Mouse (Mus musculus): ENCODE measurements around the gene Paqr5. TPM values are rescaled to one million over a fixed set of nuclear protein-coding genes. Genes with fewer than 3 reads are reported as not detected.
A peak's percentile ranks its signal among the peaks of the same experiment; 100 is the strongest.

Paqr5 gene
- 2.0 and 2.2 TPM in 2 replicates for polyA plus RNA-seq (2016; fragmentation: Nextera tagmentation; extraction: Ambion mirVana)

DNA sequence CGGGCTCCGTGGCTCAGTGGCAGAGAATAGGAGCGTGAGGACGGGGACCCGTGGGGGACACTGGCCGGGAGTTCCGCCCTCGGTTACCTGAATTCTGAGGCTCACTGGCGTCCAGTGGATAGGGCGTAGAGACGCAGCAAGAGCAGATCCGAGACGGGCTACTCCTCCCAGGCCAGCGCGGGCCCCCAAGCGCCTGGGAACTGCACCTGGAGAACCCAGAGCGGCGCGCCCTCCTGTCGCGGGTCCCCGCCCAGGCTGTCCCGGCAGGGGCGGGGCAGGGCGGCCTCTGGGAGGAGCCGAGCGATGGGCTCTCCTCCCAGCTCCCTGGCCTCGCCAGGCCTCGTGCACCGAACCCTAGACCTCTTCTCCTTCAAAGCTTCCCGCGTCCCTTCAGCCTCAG is at the start of gene Paqr5:
Gene Paqr5 (minus strand): TSS at position 257 of the 400 bp plus-strand sequence.
- Histone ChIP-seq H3K27ac (no peak within 1 kb of the TSS), H3K9ac (replicated peaks) (peak within 1 kb of the TSS; percentile 45; the same call in 1 of the 2 replicates), H3K4me3 (replicated peaks) (peak within 1 kb of the TSS; percentile 46), H3K4me1 (replicated peaks) (peaks cover 25% of the 10 kb centered on the region), H3K36me3 (no peaks in the 10 kb centered on the region), H3K9me3 (no peaks in the 10 kb centered on the region), H3K27me3 (peaks cover 55% of the 10 kb centered on the region), H3K4me2 (peak within 1 kb of the TSS; percentile 85)
- no peak for ATAC-seq (ENCODE audit: insufficient number of reproducible peaks, insufficient read depth, low FRiP score, low TSS enrichment, low read depth)
- under 1% methylated on average over 32 of the region's 32 CpGs for WGBS

DNA sequence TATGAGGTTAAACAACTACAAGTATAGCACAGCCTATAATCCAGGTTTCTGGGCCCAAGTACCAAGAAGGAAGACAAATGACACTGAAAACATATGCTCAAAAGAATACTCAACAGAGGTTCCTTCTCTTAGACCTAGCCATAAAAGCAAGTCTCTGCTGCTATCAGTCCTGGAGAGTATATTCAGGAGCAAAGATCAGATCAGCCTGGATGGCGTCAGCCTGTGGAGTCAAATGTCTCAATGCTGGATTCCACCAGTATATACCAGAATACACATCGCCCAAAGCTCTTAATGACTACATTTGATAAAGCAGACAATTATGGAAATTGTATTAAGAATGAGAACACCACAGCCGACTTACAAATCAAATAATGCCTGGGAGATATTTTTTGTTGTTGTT is 35.6 kb upstream of the Paqr5 start:
- H3K9me3 ChIP-seq = no peaks in the 10 kb centered on the region
- no peak overlapping the region for H3K9ac ChIP-seq (replicated peaks)
- no peak overlapping the region for H3K4me2 ChIP-seq
- no peak overlapping the region for H3K27ac ChIP-seq
- H3K4me1 ChIP-seq (replicated peaks) = no peaks in the 10 kb centered on the region
- ATAC-seq (ENCODE audit: insufficient number of reproducible peaks, insufficient read depth, low FRiP score, low TSS enrichment, low read depth) = no peak
- no peaks in the 10 kb centered on the region for H3K27me3 ChIP-seq
- H3K36me3 ChIP-seq = peaks cover 9% of the 10 kb centered on the region; the same call in 1 of the 2 replicates
- H3K4me3 ChIP-seq (replicated peaks) = no peak overlapping the region
- WGBS = 92% methylated on average over 3 of the region's 3 CpGs

DNA sequence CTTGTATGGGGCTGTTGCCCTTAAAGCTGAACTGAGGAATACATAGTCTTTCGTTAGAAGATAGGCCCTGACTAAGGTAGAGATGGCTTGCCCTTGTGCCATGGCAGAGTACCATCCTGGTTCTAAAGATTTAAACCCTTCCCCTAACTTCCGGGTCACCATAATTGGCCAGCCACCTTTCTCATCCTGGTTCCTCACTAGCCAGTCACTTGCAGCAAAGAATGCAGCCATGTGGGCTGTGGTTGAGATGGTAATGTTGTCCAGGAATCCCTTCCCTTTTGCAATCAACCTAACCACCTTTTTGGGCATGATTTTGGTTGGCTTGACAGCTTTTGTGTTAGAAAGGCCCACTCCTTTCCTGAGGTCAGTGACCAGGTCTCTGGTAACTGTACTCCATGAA is 33.8 kb upstream of the Paqr5 start:
- 93% methylated on average over 2 of the region's 2 CpGs for WGBS
- no peak overlapping the region for H3K9ac ChIP-seq (replicated peaks)
- no peak overlapping the region for H3K4me2 ChIP-seq
- no peak for ATAC-seq (ENCODE audit: insufficient number of reproducible peaks, insufficient read depth, low FRiP score, low TSS enrichment, low read depth)
- H3K4me3 ChIP-seq (replicated peaks) = no peak overlapping the region
- H3K9me3 ChIP-seq = no peaks in the 10 kb centered on the region
- H3K4me1 ChIP-seq (replicated peaks) = no peaks in the 10 kb centered on the region
- no peak overlapping the region for H3K27ac ChIP-seq
- peaks cover 7% of the 10 kb centered on the region; the same call in 1 of the 2 replicates for H3K36me3 ChIP-seq
- no peaks in the 10 kb centered on the region for H3K27me3 ChIP-seq

DNA sequence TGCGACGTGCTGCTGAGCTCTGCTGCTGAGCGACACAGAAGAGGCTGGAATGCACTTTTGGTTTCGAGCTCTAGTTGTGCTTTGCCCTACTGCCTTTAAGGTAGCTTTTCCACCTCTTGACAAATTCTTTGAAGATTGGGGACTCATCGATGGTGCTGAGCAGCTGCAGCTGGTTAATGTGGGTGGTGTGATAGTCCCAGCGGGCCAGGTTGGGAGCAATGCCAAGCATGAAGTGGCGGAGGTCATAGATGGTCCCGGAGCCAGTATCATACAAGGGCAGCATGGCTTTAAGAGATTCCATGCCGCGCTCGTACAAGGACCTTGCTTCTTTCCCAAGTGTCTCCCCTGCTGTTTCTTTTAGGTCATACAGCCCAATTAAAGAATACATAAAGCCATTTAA is 33.3 kb upstream of the Paqr5 start:
- no peak for ATAC-seq (ENCODE audit: insufficient number of reproducible peaks, insufficient read depth, low FRiP score, low TSS enrichment, low read depth)
- Histone ChIP-seq H3K27ac (no peak overlapping the region), H3K27me3 (no peaks in the 10 kb centered on the region), H3K9ac (replicated peaks) (no peak overlapping the region), H3K4me2 (no peak overlapping the region), H3K4me1 (replicated peaks) (no peaks in the 10 kb centered on the region), H3K36me3 (peaks cover 7% of the 10 kb centered on the region; the same call in 1 of the 2 replicates), H3K4me3 (replicated peaks) (no peak overlapping the region), H3K9me3 (no peaks in the 10 kb centered on the region)
- 85% methylated on average over 11 of the region's 11 CpGs for WGBS

DNA sequence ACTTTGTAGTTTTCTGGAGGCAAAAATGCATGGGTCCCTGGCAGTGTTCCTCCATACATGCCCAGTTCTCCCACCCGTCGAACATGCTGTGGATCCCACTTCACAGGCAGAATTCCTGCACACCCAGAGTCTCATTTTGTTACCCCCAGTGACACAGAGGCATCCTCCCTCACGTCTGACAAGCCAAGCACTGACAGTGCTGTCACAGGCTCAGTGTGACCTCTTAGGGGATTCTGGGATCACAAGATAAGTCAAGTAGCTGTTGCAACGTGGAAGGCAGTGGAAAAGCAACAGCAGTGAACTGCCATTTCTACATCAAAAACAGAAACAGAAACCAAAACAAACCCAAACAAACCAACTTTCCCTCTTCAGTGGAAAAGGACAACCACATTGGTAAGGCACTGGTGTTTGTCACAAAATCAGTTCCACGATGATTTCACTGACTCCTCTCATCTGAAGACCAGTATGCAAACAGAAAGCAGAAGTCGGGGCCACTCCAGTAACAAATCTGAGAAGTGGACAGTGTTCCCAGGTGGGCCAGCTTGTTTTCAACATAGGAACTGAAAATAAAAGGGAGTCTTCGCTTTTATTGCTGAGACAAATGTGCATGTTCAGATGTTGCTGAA is 31.3 kb upstream of the Paqr5 start:
- Histone ChIP-seq H3K4me1 (replicated peaks) (no peaks in the 10 kb centered on the region), H3K36me3 (peaks cover 11% of the 10 kb centered on the region; the same call in 1 of the 2 replicates), H3K4me2 (no peak overlapping the region), H3K27ac (no peak overlapping the region), H3K4me3 (replicated peaks) (no peak overlapping the region), H3K27me3 (no peaks in the 10 kb centered on the region), H3K9me3 (no peaks in the 10 kb centered on the region), H3K9ac (replicated peaks) (no peak overlapping the region)
- WGBS = 82% methylated on average over 7 of the region's 7 CpGs
- ATAC-seq (ENCODE audit: insufficient number of reproducible peaks, insufficient read depth, low FRiP score, low TSS enrichment, low read depth) = no peak

DNA sequence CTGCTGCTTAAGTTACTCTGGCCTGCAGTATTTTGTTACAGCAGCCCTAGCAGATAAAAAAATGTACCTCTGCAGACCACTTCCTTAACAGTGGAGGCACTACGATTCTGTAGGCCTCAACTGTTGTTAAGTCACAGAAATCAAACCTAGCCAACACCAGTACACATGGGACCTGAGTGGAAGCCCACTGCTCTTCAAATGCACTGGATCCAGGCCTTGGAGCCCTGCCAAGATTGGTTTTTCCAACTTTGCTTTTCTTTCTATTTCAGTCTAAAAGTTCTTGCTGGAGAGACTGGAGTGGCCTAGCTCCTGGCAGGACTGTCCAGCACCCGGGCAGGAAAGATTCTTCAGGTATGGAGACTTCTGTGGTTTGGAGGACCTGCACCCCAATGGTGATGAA is 29.6 kb upstream of the Paqr5 start:
- no peak overlapping the region for H3K27ac ChIP-seq
- no peak overlapping the region for H3K9ac ChIP-seq (replicated peaks)
- H3K4me2 ChIP-seq = no peak overlapping the region
- ATAC-seq (ENCODE audit: insufficient number of reproducible peaks, insufficient read depth, low FRiP score, low TSS enrichment, low read depth) = no peak
- H3K27me3 ChIP-seq = no peaks in the 10 kb centered on the region
- 83% methylated on average over 2 of the region's 2 CpGs for WGBS
- peaks cover 11% of the 10 kb centered on the region; the same call in 1 of the 2 replicates for H3K36me3 ChIP-seq
- no peak overlapping the region for H3K4me3 ChIP-seq (replicated peaks)
- H3K4me1 ChIP-seq (replicated peaks) = peaks cover 8% of the 10 kb centered on the region; the same call in 1 of the 2 replicates
- H3K9me3 ChIP-seq = no peaks in the 10 kb centered on the region

DNA sequence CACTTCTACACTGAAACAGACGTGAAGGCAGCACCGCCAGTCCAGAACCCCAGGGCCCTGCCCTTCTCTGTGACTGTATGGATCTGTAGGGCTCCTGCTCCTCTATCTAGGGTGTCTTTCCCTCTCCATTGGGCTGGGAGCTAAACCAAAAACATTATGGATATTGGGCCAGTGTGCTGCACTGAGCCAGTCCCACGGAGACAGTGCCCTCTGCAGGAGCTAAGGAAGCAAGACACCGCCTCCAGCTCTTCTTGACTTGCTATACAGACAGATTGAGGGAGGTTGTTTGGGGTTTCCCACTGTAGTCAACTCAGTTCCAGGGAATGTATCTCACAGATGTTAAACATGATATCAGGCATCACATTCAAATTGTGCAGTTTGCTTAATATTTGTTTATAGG is 24.1 kb upstream of the Paqr5 start:
- H3K4me3 ChIP-seq (replicated peaks) = no peak overlapping the region
- 0 out of 2 replicates have a peak, but pooled peaks cover 4% of the 10 kb centered on the region for H3K36me3 ChIP-seq
- ATAC-seq (ENCODE audit: insufficient number of reproducible peaks, insufficient read depth, low FRiP score, low TSS enrichment, low read depth) = no peak
- H3K4me2 ChIP-seq = no peak overlapping the region
- H3K4me1 ChIP-seq (replicated peaks) = peaks cover 8% of the 10 kb centered on the region; the same call in 1 of the 2 replicates
- H3K27ac ChIP-seq = no peak overlapping the region
- 0 out of 2 replicates have a peak, but pooled peaks cover 5% of the 10 kb centered on the region for H3K27me3 ChIP-seq
- 50% methylated on average over 4 of the region's 4 CpGs for WGBS
- no peaks in the 10 kb centered on the region for H3K9me3 ChIP-seq
- H3K9ac ChIP-seq (replicated peaks) = no peak overlapping the region

DNA sequence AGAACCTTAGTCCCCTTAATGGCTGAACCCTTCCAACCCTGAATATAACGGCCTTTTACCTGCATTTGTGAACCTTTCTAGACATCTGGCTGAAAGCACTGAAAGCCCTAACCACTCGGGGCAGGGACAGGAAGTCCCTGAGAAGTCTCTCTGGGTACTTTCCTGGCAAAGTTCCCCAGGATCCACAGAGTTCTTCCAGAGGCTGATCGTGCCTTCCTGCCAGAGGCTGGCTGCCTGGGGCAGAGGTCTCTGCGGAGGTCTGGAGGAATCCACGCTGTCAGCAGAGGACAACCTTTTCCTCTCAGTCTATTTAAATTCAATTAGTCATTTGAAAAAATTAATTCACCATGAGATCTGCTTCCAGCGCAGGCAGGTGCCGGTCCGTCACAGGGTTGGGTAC is 22.5 kb upstream of the Paqr5 start:
- WGBS = 69% methylated on average over 8 of the region's 8 CpGs
- 0 out of 2 replicates have a peak, but pooled peaks cover 5% of the 10 kb centered on the region for H3K27me3 ChIP-seq

DNA sequence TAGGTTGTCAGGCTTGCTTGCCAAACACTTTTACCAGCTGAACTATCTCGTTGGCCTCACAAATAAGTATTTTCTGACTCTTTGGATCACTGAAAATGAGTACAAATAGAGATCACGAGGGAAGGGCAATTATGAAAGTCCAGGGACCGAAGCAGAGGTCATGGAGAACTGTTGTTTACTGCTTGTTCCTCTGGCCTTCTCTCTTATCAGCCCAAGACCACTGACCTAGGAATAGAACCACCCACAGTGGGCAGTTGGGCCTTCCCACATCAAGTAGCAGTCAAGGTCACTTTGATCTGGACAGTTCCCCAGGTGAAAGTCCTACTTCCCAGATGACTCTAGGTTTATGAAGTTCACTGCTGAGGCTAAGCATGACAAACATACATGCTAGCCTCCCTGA is 15.5 kb upstream of the Paqr5 start:
- H3K4me2 ChIP-seq = no peak overlapping the region
- no peak for ATAC-seq (ENCODE audit: insufficient number of reproducible peaks, insufficient read depth, low FRiP score, low TSS enrichment, low read depth)
- H3K4me3 ChIP-seq (replicated peaks) = no peak overlapping the region
- H3K4me1 ChIP-seq (replicated peaks) = no peaks in the 10 kb centered on the region
- 85% methylated on average over 3 of the region's 3 CpGs for WGBS
- H3K36me3 ChIP-seq = no peaks in the 10 kb centered on the region
- H3K9me3 ChIP-seq = no peaks in the 10 kb centered on the region
- H3K9ac ChIP-seq (replicated peaks) = no peak overlapping the region
- no peak overlapping the region for H3K27ac ChIP-seq
- no peaks in the 10 kb centered on the region for H3K27me3 ChIP-seq

More for the DNA sequence above, 22.5 kb upstream of the Paqr5 start:
- no peak for ATAC-seq (ENCODE audit: insufficient number of reproducible peaks, insufficient read depth, low FRiP score, low TSS enrichment, low read depth)
- no peak overlapping the region for H3K4me3 ChIP-seq (replicated peaks)
- H3K4me2 ChIP-seq = no peak overlapping the region
- no peak overlapping the region for H3K9ac ChIP-seq (replicated peaks)
- no peak overlapping the region for H3K27ac ChIP-seq
- 0 out of 2 replicates have a peak, but pooled peaks cover 4% of the 10 kb centered on the region for H3K36me3 ChIP-seq
- no peaks in the 10 kb centered on the region for H3K9me3 ChIP-seq
- H3K4me1 ChIP-seq (replicated peaks) = peaks cover 8% of the 10 kb centered on the region; the same call in 1 of the 2 replicates

DNA sequence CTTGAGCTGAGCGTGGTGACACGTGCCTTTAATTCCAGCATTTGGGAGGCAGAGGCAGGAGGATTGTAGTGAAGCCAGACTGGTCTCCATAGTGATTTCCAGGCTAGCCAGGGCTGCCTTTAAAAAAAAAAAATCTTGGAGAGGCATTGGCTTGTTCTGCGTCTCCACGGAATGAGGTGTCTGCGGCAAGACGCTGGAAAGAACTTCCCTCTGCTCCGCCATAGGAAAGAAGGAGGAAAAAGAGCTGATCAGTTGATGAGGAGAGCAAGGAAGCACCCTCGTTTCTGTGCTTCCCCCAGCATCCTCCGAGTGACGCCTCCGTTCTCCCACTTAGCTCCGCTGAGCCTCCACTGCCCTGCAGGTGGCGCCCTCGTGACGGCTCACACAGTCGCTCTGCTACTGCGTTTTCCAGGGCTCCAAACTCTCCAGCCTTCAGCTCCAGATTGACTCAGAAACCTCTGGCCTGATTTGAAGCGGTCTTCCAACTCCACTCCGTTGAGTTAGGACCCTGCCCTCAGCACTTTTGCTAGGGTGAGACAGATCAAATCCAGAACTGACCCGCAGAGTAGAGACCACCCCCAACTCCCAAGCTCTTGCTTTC is 13.5 kb upstream of the Paqr5 start:
- Histone ChIP-seq H3K4me3 (replicated peaks) (0 out of 2 replicates have a peak overlapping the region, but pooled peaks have one; percentile 11), H3K4me2 (peak overlapping the region; percentile 41), H3K36me3 (no peaks in the 10 kb centered on the region), H3K9ac (replicated peaks) (no peak overlapping the region), H3K27ac (no peak overlapping the region), H3K27me3 (no peaks in the 10 kb centered on the region), H3K4me1 (replicated peaks) (no peaks in the 10 kb centered on the region), H3K9me3 (no peaks in the 10 kb centered on the region)
- ATAC-seq (ENCODE audit: insufficient number of reproducible peaks, insufficient read depth, low FRiP score, low TSS enrichment, low read depth) = no peak
- 6% methylated on average over 20 of the region's 20 CpGs for WGBS

DNA sequence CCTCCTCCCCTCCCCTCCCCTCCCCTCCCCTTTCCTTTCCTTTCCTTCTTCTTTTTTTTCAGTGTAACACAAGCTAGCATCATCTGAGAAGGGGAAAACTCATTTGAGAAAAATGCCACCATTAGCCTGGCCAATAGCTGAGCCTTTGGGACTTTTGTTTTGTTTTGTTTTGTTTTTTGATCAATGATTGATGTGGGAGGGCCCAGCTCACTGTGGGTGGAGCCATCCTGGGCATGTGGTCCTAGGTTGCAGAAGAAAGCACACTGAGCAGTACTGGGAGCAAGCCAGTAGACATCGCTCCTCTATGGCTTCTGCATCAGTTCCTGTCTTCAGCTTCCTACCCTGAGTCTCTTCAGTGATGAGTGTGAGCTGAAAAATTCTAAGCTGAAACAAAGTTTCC is 9.2 kb upstream of the Paqr5 start:
- Histone ChIP-seq H3K9me3 (no peaks in the 10 kb centered on the region), H3K27me3 (no peaks in the 10 kb centered on the region; the same call in 1 of the 2 replicates), H3K4me1 (replicated peaks) (no peaks in the 10 kb centered on the region), H3K27ac (no peak overlapping the region), H3K4me2 (no peak overlapping the region), H3K9ac (replicated peaks) (no peak overlapping the region), H3K36me3 (no peaks in the 10 kb centered on the region), H3K4me3 (replicated peaks) (no peak overlapping the region)
- no peak for ATAC-seq (ENCODE audit: insufficient number of reproducible peaks, insufficient read depth, low FRiP score, low TSS enrichment, low read depth)
- WGBS = 75% methylated on average over 1 of the region's 1 CpGs

Measured in limb, embryonic 12.5 days (tissue).